Comparison of ENCODE assay signal across 10 mouse cellular contexts in the genomic region with DNA sequence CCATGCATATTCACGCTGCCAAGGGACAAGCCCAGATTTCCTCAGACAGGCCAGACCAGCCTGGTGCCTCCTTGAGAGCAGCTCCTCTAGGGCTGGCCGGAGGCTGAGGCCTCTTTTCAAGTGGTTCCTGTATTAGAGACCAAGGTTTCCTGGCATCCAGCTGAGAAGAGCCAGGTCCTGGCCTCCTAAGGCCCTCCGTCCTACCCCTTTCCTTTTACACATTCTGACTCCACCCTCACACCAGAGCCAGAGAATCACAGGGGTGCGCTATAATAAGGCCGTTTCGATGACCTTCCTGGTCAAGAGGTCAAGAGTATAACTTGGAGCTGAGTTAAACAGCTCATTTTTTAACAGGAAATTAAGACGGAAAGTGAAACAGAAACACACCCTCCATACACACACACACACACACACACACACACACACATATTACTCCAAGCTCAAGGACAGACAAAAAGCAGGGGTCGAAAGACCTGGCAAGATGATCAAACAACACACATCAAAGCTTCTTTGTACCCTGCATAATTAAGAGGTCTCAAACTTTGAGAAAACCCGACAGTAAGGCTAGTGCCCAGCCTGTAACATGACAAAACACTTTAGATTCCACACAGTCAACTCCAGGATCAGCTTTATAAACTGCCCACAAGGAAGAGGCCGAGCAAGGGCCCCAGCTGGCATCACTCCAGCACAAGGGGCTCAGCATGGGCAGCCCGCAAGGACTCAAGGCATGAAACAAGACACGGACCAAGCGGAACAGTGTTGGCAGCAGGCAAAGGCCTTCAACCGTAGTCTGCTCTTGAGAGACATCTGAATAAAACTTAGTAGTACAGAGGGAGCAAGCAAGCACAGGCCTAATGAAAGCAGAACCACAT. TPM values are rescaled to one million over a fixed set of nuclear protein-coding genes. Genes with fewer than 3 reads are reported as not detected.
DNase-seq lines count a peak whose midpoint lies in the region; ATAC-seq and TF ChIP-seq lines count a peak whose summit lies in the region.
"Not testable (repeated sequence)": the region's sequence is repeated elsewhere in the genome, so short reads cannot be mapped to it uniquely, and the experiment has no call there.
"Had no signal": no experiment of that assay in that cellular context is flagged by ENCODE, and none has a peak within 500 bp of the region (broad histone marks: within the 10 kb centered on the region; RNA-seq: fewer than 3 reads in every experiment).

No protein-coding gene starts in this region.

- H3K4me3 ChIP-seq in gastrocnemius, adult 2 months = peak overlapping the region; percentile 46
- not testable (repeated sequence) for H3K4me3 ChIP-seq in heart, postnatal 0 days (ENCODE audit: low read depth, low read length); liver, adult 2 months (ENCODE audit: insufficient read depth, low read depth, low read length); spleen, adult 2 months (ENCODE audit: extremely low read depth, insufficient read depth, insufficient read length)

- not testable (repeated sequence) for H3K9ac ChIP-seq in heart, postnatal 0 days (replicated peaks; ENCODE audit: low read depth, low read length); liver, adult 2 months (ENCODE audit: low read depth, low read length)

- peak overlapping the region; percentile 82 for H3K27ac ChIP-seq in gastrocnemius, adult 2 months
- peak overlapping the region; percentile 81 for H3K27ac ChIP-seq in heart, postnatal 0 days (ENCODE audit: low read depth)
- H3K27ac ChIP-seq in liver, adult 2 months (replicated peaks; ENCODE audit: insufficient read depth, low read depth, low read length) = peak overlapping the region; percentile 29; the same call in 1 of the 2 replicates
- peak overlapping the region; percentile 29 for H3K27ac ChIP-seq in spleen, adult 2 months (ENCODE audit: insufficient read depth, low read length)

- DNase-seq in A20 (ENCODE audit: low read depth, low spot score) = peak; percentile 17
- DNase-seq in adrenal gland, postnatal 14 days = peak; percentile 49
- DNase-seq in gastrocnemius, adult 2 months = peak; percentile 44
- DNase-seq in heart, postnatal 0 days (ENCODE audit: low spot score); spleen, adult 2 months (ENCODE audit: low read depth in 1 of 2, low spot score in 2 of 2): not testable (repeated sequence)
- DNase-seq in kidney, adult 8-10 months = peak; percentile 60 to 81
- DNase-seq in liver, adult 2 months (ENCODE audit: extremely low read depth, low read depth, low spot score) = peak; percentile 24
- peak; percentile 81 for DNase-seq in lung, postnatal 36 days

- not testable (repeated sequence) for H3K4me2 ChIP-seq in heart, postnatal 0 days (ENCODE audit: low read depth, low read length)

- not testable (repeated sequence) for H3K4me1 ChIP-seq in heart, postnatal 0 days (ENCODE audit: control insufficient read depth, insufficient read depth); liver, adult 2 months (ENCODE audit: control insufficient read depth, insufficient read depth, low read length); spleen, adult 2 months (ENCODE audit: control insufficient read depth, insufficient read depth, insufficient read length)

- not testable (repeated sequence) for TF ChIP-seq EP300 in heart, postnatal 0 days (IDR thresholded peaks at IDR 0.05; ENCODE audit: low read depth)

- not testable (repeated sequence) for H3K27me3 ChIP-seq in heart, postnatal 0 days (ENCODE audit: control insufficient read depth, insufficient read depth, low read length); liver, adult 2 months (ENCODE audit: control insufficient read depth, insufficient read depth, low read length); spleen, adult 2 months (ENCODE audit: control insufficient read depth, insufficient read depth, low read length)

- intact Hi-C loops in gastrocnemius, adult 2 months (cut with DNase I) = not testable (repeated sequence)

- not testable (repeated sequence) for H3K36me3 ChIP-seq in heart, postnatal 0 days (replicated peaks; ENCODE audit: control insufficient read depth, insufficient read depth, low read length); liver, adult 2 months (ENCODE audit: control insufficient read depth, insufficient read depth, low read length); spleen, adult 2 months (ENCODE audit: control insufficient read depth, insufficient read depth, low read length)

- TF ChIP-seq POLR2A in liver, adult 2 months (IDR thresholded peaks at IDR 0.05; ENCODE audit: extremely low read depth, insufficient read depth, low read length); spleen, adult 2 months (IDR thresholded peaks at IDR 0.05; ENCODE audit: low read depth, low read length): not testable (repeated sequence)

- H3K79me2 ChIP-seq in liver, adult 2 months (ENCODE audit: control insufficient read depth, insufficient read depth, low read length) = not testable (repeated sequence)

- TF ChIP-seq CTCF in gastrocnemius, adult 2 months (IDR thresholded peaks at IDR 0.05); heart, postnatal 0 days (IDR thresholded peaks at IDR 0.05; ENCODE audit: low read depth); liver, adult 2 months (IDR thresholded peaks at IDR 0.05; ENCODE audit: low read depth, low read length); spleen, adult 2 months (IDR thresholded peaks at IDR 0.05; ENCODE audit: extremely low read depth, insufficient read depth, insufficient read length, insufficient replicate concordance): not testable (repeated sequence)

- WGBS in heart, postnatal 0 days = 20% methylated on average over 12 of the region's 14 CpGs
- 53% methylated on average over 10 of the region's 14 CpGs for whole genome bisulfite sequencing in liver, adult 2 months
- WGBS in spleen, adult 2 months = 38% methylated on average over 13 of the region's 14 CpGs

- H3K9me3 ChIP-seq in heart, postnatal 0 days (replicated peaks; ENCODE audit: control insufficient read depth, low read length) = not testable (repeated sequence)

- ATAC-seq in heart, postnatal 0 days (ENCODE audit: insufficient read depth, low read depth) = not testable (repeated sequence)

RNA-seq across cellular contexts. Expression of a gene that starts 3.5 kb away (rescaled TPM):
- 0.26 TPM in 1 of 2 replicates, not detected in the other for total RNA-seq in adrenal gland, postnatal 14 days (2021)
- total RNA-seq in gastrocnemius, adult 2 months (2021) = under 1 TPM in 1 of 2 experiments, not detected in 1; 0.38 TPM
- 6.4 TPM in 1 of 2 replicates, not detected in the other for total RNA-seq in heart, postnatal 0 days (2014; rRNA removed; ENCODE audit: low replicate concordance)
- polyA plus RNA-seq in heart, postnatal 0 days (2015; fragmentation: Nextera tagmentation; extraction: Ambion mirVana) = 0.04 TPM in 1 of 2 replicates, not detected in the other
- total RNA-seq in liver, adult 2 months (2014; rRNA removed) = 0.07 TPM in 1 of 2 replicates, not detected in the other
- 0.17 TPM in 1 of 2 replicates, not detected in the other for polyA plus RNA-seq in liver, adult 2 months (2012; rRNA removed)
- 3.0 and 5.2 TPM in 2 replicates for polyA plus RNA-seq in spleen, adult 2 months (2012; rRNA removed)
- total RNA-seq: hematopoietic stem cell, adult 5-6 weeks had no signal
- polyA plus RNA-seq: intestine, embryonic 16.5 days had no signal

RNA-seq across cellular contexts. Expression of a gene that starts 3.9 kb away (rescaled TPM):
- 39.2 and 40.7 TPM in 2 replicates for total RNA-seq in adrenal gland, postnatal 14 days (2021)
- 10 to 100 TPM; 14.1 to 16.9 TPM for total RNA-seq in gastrocnemius, adult 2 months (2021)
- total RNA-seq in heart, postnatal 0 days (2014; rRNA removed; ENCODE audit: low replicate concordance) = 24.1 and 49.8 TPM in 2 replicates
- 49.5 and 51.8 TPM in 2 replicates for polyA plus RNA-seq in heart, postnatal 0 days (2015; fragmentation: Nextera tagmentation; extraction: Ambion mirVana)
- 44.9 and 51.8 TPM in 2 replicates for total RNA-seq in liver, adult 2 months (2014; rRNA removed)
- polyA plus RNA-seq in liver, adult 2 months (2012; rRNA removed) = 36.9 and 39.7 TPM in 2 replicates
- 31.2 and 48.4 TPM in 2 replicates for polyA plus RNA-seq in spleen, adult 2 months (2012; rRNA removed)

RNA-seq across cellular contexts. Expression of a gene that starts 21.3 kb away (rescaled TPM):
- total RNA-seq in adrenal gland, postnatal 14 days (2021) = 19.0 TPM in 2 replicates
- total RNA-seq in gastrocnemius, adult 2 months (2021) = 10 to 100 TPM; 17.3 to 22.9 TPM
- total RNA-seq in heart, postnatal 0 days (2014; rRNA removed; ENCODE audit: low replicate concordance) = 8.3 and 9.2 TPM in 2 replicates
- polyA plus RNA-seq in heart, postnatal 0 days (2015; fragmentation: Nextera tagmentation; extraction: Ambion mirVana) = 16.0 and 16.1 TPM in 2 replicates
- 10.5 TPM in 2 replicates for total RNA-seq in liver, adult 2 months (2014; rRNA removed)
- polyA plus RNA-seq in liver, adult 2 months (2012; rRNA removed) = 1.8 and 2.1 TPM in 2 replicates
- polyA plus RNA-seq in spleen, adult 2 months (2012; rRNA removed) = 1.9 and 2.2 TPM in 2 replicates

Comparison
In these comparisons a context has a peak if more than half of its experiments do, and no peak if none do; other contexts are left out.
1. H3K27ac ChIP-seq: peak in every context shown above with its lines; median percentile 82 in gastrocnemius, adult 2 months; 81 in heart, postnatal 0 days; 29 in liver, adult 2 months; 29 in spleen, adult 2 months.